Mouse (Mus musculus): Measurements from ENCODE around the gene Ifngr1.

DNA sequence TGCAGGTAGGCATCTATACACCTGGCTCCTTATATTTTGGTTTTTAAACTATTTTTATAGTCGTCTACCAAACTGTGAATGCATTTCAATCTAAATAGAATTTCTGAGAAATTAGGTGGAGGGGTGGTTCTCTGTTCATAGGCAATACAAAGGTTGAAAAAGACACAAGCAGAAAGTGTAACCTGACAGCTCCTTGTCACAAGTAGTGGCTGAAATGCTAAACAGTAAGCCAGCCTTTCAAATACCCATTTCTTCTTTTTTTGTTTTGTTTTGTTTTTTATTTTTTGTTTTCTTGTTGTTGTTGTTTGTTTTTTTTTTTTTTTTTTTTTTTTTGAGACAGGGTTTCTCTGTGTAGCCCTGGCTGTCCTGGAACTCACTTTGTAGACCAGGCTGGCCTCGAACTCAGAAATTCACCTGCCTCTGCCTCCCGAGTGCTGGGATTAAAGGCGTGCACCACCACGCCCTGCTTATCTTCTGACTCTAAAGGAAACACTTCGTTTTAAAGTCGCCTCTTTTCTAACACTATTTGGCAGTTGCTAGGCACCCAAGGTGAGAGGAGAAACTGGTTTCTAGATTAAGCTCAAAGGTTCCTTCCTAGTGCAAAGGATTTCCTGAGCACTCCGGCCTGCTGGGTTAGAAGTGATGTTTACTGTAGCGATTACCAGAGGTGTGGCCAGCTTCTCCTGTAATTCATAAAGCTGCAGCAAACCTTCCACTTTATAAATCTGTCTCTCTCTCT is 9.7 kb upstream of the Ifngr1 start:
- no peak for TF ChIP-seq POLR2A (IDR thresholded peaks at IDR 0.05; ENCODE audit: control insufficient read depth in 1 of 2, insufficient read depth in 1 of 2, low read depth in 1 of 2, low read length in 2 of 2, poor library complexity in 1 of 2)
- no peak for TF ChIP-seq KAT2A (conservative IDR thresholded peaks at IDR 0.05; ENCODE audit: low read depth, low read length)
- no peak for TF ChIP-seq GATA1 (IDR thresholded peaks at IDR 0.05; ENCODE audit: low read depth, low read length)
- TF ChIP-seq CTCF (IDR thresholded peaks at IDR 0.05 in 2 of 3, conservative IDR thresholded peaks at IDR 0.05 in 1 of 3; ENCODE audit: control insufficient read depth in 1 of 3, insufficient read depth in 1 of 3, low read depth in 2 of 3, low read length in 3 of 3, poor library complexity in 1 of 3, severe bottlenecking in 1 of 3), result no peak
- TF ChIP-seq RAD21 (IDR thresholded peaks at IDR 0.05; ENCODE audit: low read depth, low read length), result no peak
- no peak for TF ChIP-seq BHLHE40 (IDR thresholded peaks at IDR 0.05; ENCODE audit: borderline replicate concordance, low read depth, low read length)
- TF ChIP-seq ZMIZ1 (IDR thresholded peaks at IDR 0.05; ENCODE audit: low read depth, low read length), result no peak
- no peak for TF ChIP-seq POLR2AphosphoS5 (IDR thresholded peaks at IDR 0.05; ENCODE audit: borderline replicate concordance, low read depth, low read length)
- TF ChIP-seq GABPA (IDR thresholded peaks at IDR 0.05; ENCODE audit: low read depth, low read length), result no peak
- no peak for TF ChIP-seq TCF12 (IDR thresholded peaks at IDR 0.05; ENCODE audit: low read depth, low read length)
- TF ChIP-seq MAX (IDR thresholded peaks at IDR 0.05; ENCODE audit: low read length), result no peak
- no peak for TF ChIP-seq UBTF (IDR thresholded peaks at IDR 0.05; ENCODE audit: borderline replicate concordance, insufficient read depth, low read depth, low read length)
- TF ChIP-seq USF1 (IDR thresholded peaks at IDR 0.05; ENCODE audit: low read depth, low read length), result no peak
- no peak for TF ChIP-seq E2F4 (IDR thresholded peaks at IDR 0.05; ENCODE audit: borderline replicate concordance, low read depth, low read length)

Data from MEL (cell line).